11 mouse cellular contexts compared by ENCODE assay signal in the genomic region with DNA sequence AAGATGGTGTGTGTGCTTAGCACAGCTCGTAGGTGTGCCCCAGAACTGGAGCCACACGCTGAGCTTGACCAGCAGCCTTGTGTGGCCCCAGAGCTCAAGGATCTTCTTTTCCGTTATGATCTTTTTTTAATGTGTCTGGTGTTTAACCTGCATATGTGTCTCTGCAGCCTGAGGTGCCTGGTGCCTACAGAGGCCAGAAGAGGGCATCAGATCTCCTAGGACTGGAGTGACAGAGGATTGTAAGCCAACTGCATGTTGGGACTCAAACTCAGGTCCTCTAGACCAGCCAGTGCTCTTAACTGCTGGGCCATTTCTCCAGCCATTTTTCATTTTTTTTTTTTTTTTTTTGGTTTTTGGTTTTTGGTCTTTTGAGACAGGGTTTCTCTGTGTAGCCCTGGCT. TPM values are rescaled to one million over a fixed set of nuclear protein-coding genes. Genes with fewer than 3 reads are reported as not detected.
DNase-seq lines count a peak whose midpoint lies in the region; ATAC-seq and TF ChIP-seq lines count a peak whose summit lies in the region.
"Had no signal": no experiment of that assay in that cellular context is flagged by ENCODE, and none has a peak within 500 bp of the region (broad histone marks: within the 10 kb centered on the region; RNA-seq: fewer than 3 reads in every experiment).

No protein-coding gene starts in this region.

- TF ChIP-seq CTCF in layer of hippocampus, adult 2 months (conservative IDR thresholded peaks at IDR 0.05) = peak; percentile 51
- TF ChIP-seq CTCF in CH12.LX (conservative IDR thresholded peaks at IDR 0.05 in 1 of 2, IDR thresholded peaks at IDR 0.05 in 1 of 2; ENCODE audit: low read depth in 2 of 2, low read length in 2 of 2) = peak in 1 of 2 experiments; percentile 57; a peak in 2 of 4 replicates
- TF ChIP-seq CTCF in brain, embryonic 14.5 days (IDR thresholded peaks at IDR 0.05; ENCODE audit: borderline replicate concordance, extremely low read depth, insufficient read depth, insufficient read length) = peak; percentile 33; the same call in 1 of the 2 replicates

- H3K79me2 ChIP-seq in CH12.LX (replicated peaks; ENCODE audit: control insufficient read depth, extremely low read depth, insufficient read depth, poor library complexity, severe bottlenecking) = peaks cover 20% of the 10 kb centered on the region

- no peak overlapping the region for H3K4me3 ChIP-seq in layer of hippocampus, adult 2 months
- no peak overlapping the region for H3K4me3 ChIP-seq in CH12.LX (replicated peaks in 1 of 3; ENCODE audit: low read depth in 2 of 3, low read length in 2 of 3, poor library complexity in 1 of 3)
- no peak overlapping the region for H3K4me3 ChIP-seq in hindbrain, embryonic 12.5 days
- H3K4me3 ChIP-seq: hindbrain, embryonic 13.5 days; limb, embryonic 15.5 days had no signal

- dilution Hi-C loops in CH12.LX (cut with MboI; ENCODE audit: extremely low pct_ligation_motif_present, extremely low pct_unique_long_range_greater_than_20kb, low sequenced_read_pairs) = no loop called here

- no peak overlapping the region for H3K9ac ChIP-seq in CH12.LX (ENCODE audit: insufficient read depth, low read depth)
- H3K9ac ChIP-seq in hindbrain, embryonic 12.5 days = no peak overlapping the region
- H3K9ac ChIP-seq: hindbrain, embryonic 13.5 days; limb, embryonic 15.5 days had no signal

- H3K27me3 ChIP-seq in CH12.LX (replicated peaks) = no peaks in the 10 kb centered on the region
- no peaks in the 10 kb centered on the region for H3K27me3 ChIP-seq in hindbrain, embryonic 12.5 days
- H3K27me3 ChIP-seq: hindbrain, embryonic 13.5 days; limb, embryonic 15.5 days had no signal

- 96% methylated on average over 3 of the region's 3 CpGs for WGBS in hindbrain, embryonic 12.5 days

- no peak for ATAC-seq in hindbrain, embryonic 12.5 days (ENCODE audit: low FRiP score)

- in situ Hi-C loops in CH12.LX (cut with MboI; ENCODE audit: low pct_ligation_motif_present, low pct_unique_long_range_greater_than_20kb, low sequenced_read_pairs) = no loop called here

- no peaks in the 10 kb centered on the region for H3K9me3 ChIP-seq in CH12.LX (replicated peaks; ENCODE audit: low read length)
- H3K9me3 ChIP-seq in hindbrain, embryonic 12.5 days (replicated peaks) = no peaks in the 10 kb centered on the region
- H3K9me3 ChIP-seq: hindbrain, embryonic 13.5 days; limb, embryonic 15.5 days had no signal

- TF ChIP-seq POLR2A in CH12.LX (IDR thresholded peaks at IDR 0.05; ENCODE audit: low read depth, low read length) = no peak
- no peak for TF ChIP-seq POLR2A in brain, embryonic 14.5 days (IDR thresholded peaks at IDR 0.05; ENCODE audit: borderline replicate concordance, extremely low read depth, insufficient read depth, insufficient read length, poor library complexity, severe bottlenecking)

- no peak for TF ChIP-seq EP300 in CH12.LX (IDR thresholded peaks at IDR 0.05; ENCODE audit: low read length)

- peaks cover 3 to 19% of the 10 kb centered on the region in 2 experiments for H3K4me1 ChIP-seq in CH12.LX (ENCODE audit: control insufficient read depth in 1 of 2, insufficient read depth in 2 of 2)
- peaks cover 6% of the 10 kb centered on the region for H3K4me1 ChIP-seq in hindbrain, embryonic 12.5 days

- intact Hi-C loops in heart, postnatal 36 days (cut with DNase I) = no loop called here

- H3K4me2 ChIP-seq in CH12.LX (ENCODE audit: insufficient read depth, low read depth, poor library complexity, severe bottlenecking) = no peak overlapping the region
- no peak overlapping the region for H3K4me2 ChIP-seq in hindbrain, embryonic 12.5 days (replicated peaks)
- H3K4me2 ChIP-seq: hindbrain, embryonic 13.5 days; limb, embryonic 15.5 days had no signal

- no peak overlapping the region for H3K27ac ChIP-seq in layer of hippocampus, adult 2 months
- H3K27ac ChIP-seq in CH12.LX (ENCODE audit: insufficient read depth, low read depth) = no peak overlapping the region
- H3K27ac ChIP-seq in hindbrain, embryonic 12.5 days = no peak overlapping the region
- H3K27ac ChIP-seq: hindbrain, embryonic 13.5 days; limb, embryonic 15.5 days had no signal

- H3K36me3 ChIP-seq in CH12.LX (replicated peaks in 1 of 2; ENCODE audit: control insufficient read depth in 1 of 2, insufficient read depth in 1 of 2, low read length in 1 of 2) = peaks cover 28 to 61% of the 10 kb centered on the region in 2 experiments
- H3K36me3 ChIP-seq in hindbrain, embryonic 12.5 days = peaks cover 46% of the 10 kb centered on the region

- TF ChIP-seq RAD21 in CH12.LX (IDR thresholded peaks at IDR 0.05; ENCODE audit: low read depth, low read length) = peak; percentile 45

- DNase-seq in layer of hippocampus, adult 2 months (ENCODE audit: low spot score in 2 of 2) = no peak
- no peak for DNase-seq in layer of hippocampus, postnatal 25 days (ENCODE audit: extremely low spot score in 1 of 2, low spot score in 1 of 2)
- peak; percentile 20 for DNase-seq in CH12.LX (ENCODE audit: extremely low read depth)
- DNase-seq in brain, embryonic 14.5 days (ENCODE audit: low read depth) = peak; percentile 24
- peak; percentile 46 for DNase-seq in naive thymus-derived CD4-positive, alpha-beta T cell, adult 2 months (ENCODE audit: low read depth)
- DNase-seq in heart, postnatal 36 days = no peak
- DNase-seq: gastrocnemius, postnatal 14 days; right cerebral cortex, postnatal 14 days had no signal

TF ChIP-seq in CH12.LX, 34 proteins besides CTCF, POLR2A, EP300 and RAD21:
- TF ChIP-seq SMC3 (IDR thresholded peaks at IDR 0.05; ENCODE audit: low read depth, low read length) = peak; percentile 46
- no peak for TF ChIP-seq NELFE (IDR thresholded peaks at IDR 0.05; ENCODE audit: low read depth, low read length)
TF ChIP-seq in CH12.LX: peak in this region for 1.

RNA-seq across cellular contexts. Expression of a gene that starts 5.3 kb away (rescaled TPM):
- 10 to 100 TPM; 40.9 to 42.6 TPM for total RNA-seq in layer of hippocampus, adult 2 months (2021)
- 10 to 100 TPM; 38.5 to 42.8 TPM for total RNA-seq in layer of hippocampus, postnatal 25 days (2021)
- total RNA-seq in CH12.LX (2012; rRNA removed) (46.7 and 46.8 TPM in 2 replicates), CH12.LX (2014; rRNA removed) (41.9 and 46.7 TPM in 2 replicates)
- 42.3 and 43.9 TPM in 2 replicates for polyA plus RNA-seq in CH12.LX (2012; ENCODE audit: insufficient read length, low read depth)
- 15.7 and 20.5 TPM in 2 replicates for polyA plus RNA-seq in brain, embryonic 14.5 days (2012; rRNA removed)
- polyA plus RNA-seq in hindbrain, embryonic 12.5 days (2016; fragmentation: Nextera tagmentation; extraction: Ambion mirVana) = 48.1 and 51.3 TPM in 2 replicates
- total RNA-seq in heart, postnatal 36 days (2021) = 100 to 1,000 TPM; 137 to 167 TPM

RNA-seq across cellular contexts. Expression of a gene that starts 12.0 kb away (rescaled TPM):
- 100 to 1,000 TPM; 238 to 248 TPM for total RNA-seq in layer of hippocampus, adult 2 months (2021)
- 100 to 1,000 TPM; 252 to 257 TPM for total RNA-seq in layer of hippocampus, postnatal 25 days (2021)
- 63.6 and 68.5 TPM in 2 replicates for total RNA-seq in CH12.LX (2012; rRNA removed)
- 38.5 and 39.9 TPM in 2 replicates for total RNA-seq in CH12.LX (2014; rRNA removed)
- polyA plus RNA-seq in CH12.LX (2012; ENCODE audit: insufficient read length, low read depth) = 154 and 187 TPM in 2 replicates
- 200 and 220 TPM in 2 replicates for polyA plus RNA-seq in brain, embryonic 14.5 days (2012; rRNA removed)
- 197 and 202 TPM in 2 replicates for polyA plus RNA-seq in hindbrain, embryonic 12.5 days (2016; fragmentation: Nextera tagmentation; extraction: Ambion mirVana)
- 100 to 1,000 TPM; 378 to 424 TPM for total RNA-seq in heart, postnatal 36 days (2021)

RNA-seq across cellular contexts. Expression of a gene that starts 16.1 kb away (rescaled TPM):
- total RNA-seq in layer of hippocampus, adult 2 months (2021) = 100 to 1,000 TPM; 727 to 730 TPM
- total RNA-seq in layer of hippocampus, postnatal 25 days (2021) = 100 to 1,000 TPM; 799 to 873 TPM
- total RNA-seq in CH12.LX (2012; rRNA removed) (312 and 488 TPM in 2 replicates), CH12.LX (2014; rRNA removed) (456 and 502 TPM in 2 replicates)
- polyA plus RNA-seq in CH12.LX (2012; ENCODE audit: insufficient read length, low read depth) = 516 and 646 TPM in 2 replicates
- polyA plus RNA-seq in brain, embryonic 14.5 days (2012; rRNA removed) = 602 and 608 TPM in 2 replicates
- polyA plus RNA-seq in hindbrain, embryonic 12.5 days (2016; fragmentation: Nextera tagmentation; extraction: Ambion mirVana) = 1,295 and 1,383 TPM in 2 replicates
- 10 to 100 TPM; 71.9 to 88.5 TPM for total RNA-seq in heart, postnatal 36 days (2021)

RNA-seq across cellular contexts. Expression of a gene that starts 42.2 kb away (rescaled TPM):
- total RNA-seq in layer of hippocampus, adult 2 months (2021) = 100 to 1,000 TPM in 1 of 2 experiments, 10 to 100 TPM in 1; 91.4 to 102 TPM
- 10 to 100 TPM; 79.8 to 90.6 TPM for total RNA-seq in layer of hippocampus, postnatal 25 days (2021)
- total RNA-seq in CH12.LX (2012; rRNA removed) (73.4 and 82.8 TPM in 2 replicates), CH12.LX (2014; rRNA removed) (117 and 121 TPM in 2 replicates)
- 112 and 130 TPM in 2 replicates for polyA plus RNA-seq in CH12.LX (2012; ENCODE audit: insufficient read length, low read depth)
- 91.9 and 105 TPM in 2 replicates for polyA plus RNA-seq in brain, embryonic 14.5 days (2012; rRNA removed)
- polyA plus RNA-seq in hindbrain, embryonic 12.5 days (2016; fragmentation: Nextera tagmentation; extraction: Ambion mirVana) = 306 and 309 TPM in 2 replicates
- total RNA-seq in heart, postnatal 36 days (2021) = 10 to 100 TPM; 16.0 to 18.1 TPM

RNA-seq across cellular contexts. Expression of a gene that starts 49.1 kb away (rescaled TPM):
- 100 to 1,000 TPM; 103 to 104 TPM for total RNA-seq in layer of hippocampus, adult 2 months (2021)
- total RNA-seq in layer of hippocampus, postnatal 25 days (2021) = 100 to 1,000 TPM in 1 of 2 experiments, 10 to 100 TPM in 1; 83.7 to 108 TPM
- total RNA-seq in CH12.LX (2012; rRNA removed) (236 and 301 TPM in 2 replicates), CH12.LX (2014; rRNA removed) (156 and 161 TPM in 2 replicates)
- polyA plus RNA-seq in CH12.LX (2012; ENCODE audit: insufficient read length, low read depth) = 127 and 163 TPM in 2 replicates
- 57.0 and 82.5 TPM in 2 replicates for polyA plus RNA-seq in brain, embryonic 14.5 days (2012; rRNA removed)
- polyA plus RNA-seq in hindbrain, embryonic 12.5 days (2016; fragmentation: Nextera tagmentation; extraction: Ambion mirVana) = 78.6 and 90.5 TPM in 2 replicates
- total RNA-seq in heart, postnatal 36 days (2021) = 10 to 100 TPM; 31.5 to 35.5 TPM

Comparison
In these comparisons a context has a peak if more than half of its experiments do, and no peak if none do; other contexts are left out.
1. DNase-seq: peak in CH12.LX (single experiment), brain, embryonic 14.5 days (single experiment) and naive thymus-derived CD4-positive, alpha-beta T cell, adult 2 months (single experiment); none in layer of hippocampus, adult 2 months (0 of 2), layer of hippocampus, postnatal 25 days (0 of 2) and heart, postnatal 36 days (0 of 2).